Mouse (Mus musculus) lung, embryonic 14.5 days (tissue): ENCODE data around the gene Phlpp1. TPM values are rescaled to one million over a fixed set of nuclear protein-coding genes. Genes with fewer than 3 reads are reported as not detected.

ENCODE experiments used
- ATAC-seq: fragments of 200-750 bp; cut with Nextera tagmentation; 2 replicates; pipeline ENCODE4 v1.8.0; 2017; ENCODE audit warnings: mild to moderate bottlenecking, moderate TSS enrichment, moderate library complexity; ENCODE audit not compliant: insufficient read depth
- DNase-seq: peaks from one replicate; pipeline ENCODE4 v3.0.0-alpha.2; 2015
- H3K27ac ChIP-seq: fragments of 300-500 bp; sonication (generic); 2 replicates; pipeline ENCODE4 v1.5.1; 2014; ENCODE audit warnings: low read depth, mild to moderate bottlenecking, moderate library complexity
- H3K27me3 ChIP-seq: fragments of 300-500 bp; sonication (generic); 2 replicates; pipeline ENCODE4 v1.6.1; 2014; ENCODE audit warnings: low read length, control low read depth; ENCODE audit not compliant: insufficient read depth
- H3K36me3 ChIP-seq: fragments of 300-500 bp; sonication (generic); 2 replicates; pipeline ENCODE4 v1.6.1; 2014; ENCODE audit warnings: control low read depth; ENCODE audit not compliant: insufficient read depth
- H3K4me1 ChIP-seq: fragments of 300-500 bp; sonication (generic); 2 replicates; pipeline ENCODE4 v1.6.1; 2014; ENCODE audit warnings: antibody characterized with exemption, control low read depth; ENCODE audit not compliant: insufficient read depth
- H3K4me2 ChIP-seq: fragments of 300-500 bp; sonication (generic); 2 replicates; pipeline ENCODE4 v1.6.1; 2014; ENCODE audit warnings: mild to moderate bottlenecking
- H3K4me3 ChIP-seq: fragments of 300-500 bp; sonication (generic); 2 replicates; pipeline ENCODE4 v1.5.1; 2014; ENCODE audit warnings: low read depth, low read length
- H3K9ac ChIP-seq: fragments of 300-500 bp; sonication (generic); 2 replicates; pipeline ENCODE4 v1.6.1; 2014
- H3K9me3 ChIP-seq: fragments of 300-500 bp; sonication (generic); 2 replicates; pipeline ENCODE4 v1.6.1; 2016; ENCODE audit warnings: low read depth, low read length, control low read depth
- CTCF ChIP-seq: IDR thresholded peaks from 2 replicates; pipeline ENCODE4 v1.5.1; 2016; ENCODE audit warnings: antibody characterized with exemption, low read depth
- WGBS: fragments of 180-500 bp; shearing (Covaris S2); extraction: QIAGEN DNeasy Blood & Tissue Kit; methylation state at CpG from one replicate; pipeline ENCODE4 v1.1.7; 2014; 5-methylcytosine and 5-hydroxymethylcytosine counted together
- polyA plus RNA-seq: library from polyadenylated mRNA; unstranded; fragments of >200 nt; fragmentation: Nextera tagmentation; extraction: Ambion mirVana; gene quantifications from 2 replicates; pipeline ENCODE4 v1.2.1, GENCODE M21; 2014

The Phlpp1 gene
- polyA plus RNA-seq, 1 experiment from 2014 or later = 4.2 TPM

DNA sequence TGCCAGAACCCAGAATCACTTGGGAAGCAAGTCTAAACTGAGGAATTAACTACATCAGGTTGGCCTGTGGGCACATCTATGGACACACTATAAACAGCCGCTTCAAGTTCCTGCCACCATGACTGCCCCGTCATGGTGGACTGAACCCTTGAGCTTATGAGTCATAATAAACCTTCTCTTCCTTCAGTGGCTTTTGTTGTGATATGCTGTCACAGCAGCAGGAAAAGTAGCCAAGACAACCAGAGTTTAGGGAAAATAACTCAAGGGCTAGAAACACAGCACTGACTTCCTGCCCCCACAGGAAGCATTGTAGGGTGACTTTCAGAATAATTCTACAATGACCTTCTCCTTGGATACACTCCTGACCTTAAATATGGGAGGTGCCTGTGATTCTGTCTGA is 27.0 kb upstream of the Phlpp1 start:
- WGBS = 87% methylated on average over 2 of the region's 2 CpGs

GRCm38 (mm10) chr1:106145055-106145454 is 26.5 kb upstream of the Phlpp1 start:
- no peak overlapping the region for H3K27ac ChIP-seq
- no peak for TF ChIP-seq CTCF
- no peaks in the 10 kb centered on the region for H3K4me1 ChIP-seq
- no peaks in the 10 kb centered on the region for H3K9me3 ChIP-seq
- no peaks in the 10 kb centered on the region for H3K27me3 ChIP-seq
- no peak overlapping the region for H3K4me3 ChIP-seq
- H3K4me2 ChIP-seq = no peak overlapping the region
- H3K36me3 ChIP-seq = no peaks in the 10 kb centered on the region
- ATAC-seq (no peak), DNase-seq (no peak)
- H3K9ac ChIP-seq = no peak overlapping the region
- 40% methylated on average over 1 of the region's 1 CpGs for WGBS

More for the DNA sequence above, 27.0 kb upstream of the Phlpp1 start:
- Histone ChIP-seq H3K27ac (no peak overlapping the region), H3K4me2 (no peak overlapping the region), H3K4me3 (no peak overlapping the region), H3K36me3 (no peaks in the 10 kb centered on the region), H3K9me3 (no peaks in the 10 kb centered on the region), H3K9ac (no peak overlapping the region), H3K27me3 (no peaks in the 10 kb centered on the region), H3K4me1 (no peaks in the 10 kb centered on the region)
- no peak for TF ChIP-seq CTCF
- no peak for ATAC-seq
- no peak for DNase-seq

DNA sequence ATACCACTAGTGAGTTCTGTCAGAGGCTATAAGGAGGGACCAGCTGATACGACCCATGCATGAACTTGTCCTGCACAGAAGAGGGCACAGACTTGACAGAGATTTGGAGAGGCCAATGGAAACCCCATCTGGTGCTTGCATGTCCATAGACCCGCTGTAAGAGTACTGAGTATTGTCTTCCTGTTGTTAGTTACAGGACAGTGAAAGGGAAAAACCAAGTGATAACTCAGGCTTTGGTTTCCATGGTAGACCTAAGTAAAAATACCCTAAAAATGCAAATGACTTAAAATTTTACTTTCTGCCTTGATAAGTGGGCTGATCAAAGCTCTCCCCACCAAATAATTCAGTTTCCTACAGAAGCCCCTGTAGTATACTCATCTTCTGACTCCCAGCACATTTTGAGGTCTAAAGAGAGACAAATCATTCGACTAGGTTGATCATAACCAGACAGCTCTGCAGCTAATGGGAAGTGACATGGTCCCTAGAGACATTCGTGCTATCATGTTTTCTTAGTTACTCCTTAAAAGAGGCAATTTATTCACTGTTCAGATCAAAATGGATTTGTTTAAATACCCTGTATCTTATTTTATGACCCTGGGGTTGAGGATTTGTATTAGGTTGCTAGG is 25.9 kb upstream of the Phlpp1 start:
- Histone ChIP-seq H3K9me3 (no peaks in the 10 kb centered on the region), H3K4me2 (no peak overlapping the region), H3K4me1 (no peaks in the 10 kb centered on the region), H3K27ac (no peak overlapping the region), H3K4me3 (no peak overlapping the region), H3K27me3 (no peaks in the 10 kb centered on the region), H3K9ac (no peak overlapping the region), H3K36me3 (no peaks in the 10 kb centered on the region)
- no peak for ATAC-seq
- no peak for TF ChIP-seq CTCF
- DNase-seq = no peak
- 79% methylated on average over 4 of the region's 4 CpGs for WGBS

- Histone ChIP-seq H3K27ac (no peak overlapping the region), H3K4me3 (no peak overlapping the region), H3K9me3 (no peaks in the 10 kb centered on the region), H3K36me3 (no peaks in the 10 kb centered on the region), H3K4me1 (no peaks in the 10 kb centered on the region), H3K4me2 (no peak overlapping the region), H3K27me3 (no peaks in the 10 kb centered on the region), H3K9ac (no peak overlapping the region)
- WGBS = 70% methylated on average over 17 of the region's 17 CpGs
- no peak for ATAC-seq
- no peak for DNase-seq
- no peak for TF ChIP-seq CTCF
Observed at GRCm38 (mm10) chr1:106148386-106149380, 22.9 kb upstream of the Phlpp1 start.

DNA sequence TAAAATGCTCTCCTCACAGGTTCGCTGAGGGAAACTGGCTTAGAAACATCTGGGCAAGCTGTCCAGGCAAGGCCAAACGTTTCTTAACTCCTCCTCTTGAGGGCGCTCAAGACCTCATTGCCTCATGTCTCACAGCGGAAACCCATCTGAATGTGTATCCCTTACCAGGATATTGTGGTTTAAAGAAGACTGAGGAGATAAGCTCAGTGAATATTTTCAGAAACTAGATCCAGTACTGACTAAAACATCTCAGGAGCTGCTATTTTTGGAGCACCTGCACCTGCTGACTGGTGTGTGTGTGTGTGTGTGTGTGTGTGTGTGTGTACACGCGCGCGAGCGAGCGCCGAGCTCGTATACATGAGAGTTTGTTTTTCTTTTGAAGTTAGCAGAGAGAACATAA is 19.7 kb upstream of the Phlpp1 start:
- no peaks in the 10 kb centered on the region for H3K4me1 ChIP-seq
- TF ChIP-seq CTCF = peak; percentile 37
- H3K36me3 ChIP-seq = no peaks in the 10 kb centered on the region
- no peak overlapping the region for H3K4me3 ChIP-seq
- DNase-seq (peak; percentile 25), ATAC-seq (0 out of 2 replicates have a peak, but pooled peaks have one; percentile 11)
- no peak overlapping the region for H3K4me2 ChIP-seq
- no peaks in the 10 kb centered on the region for H3K9me3 ChIP-seq
- 78% methylated on average over 12 of the region's 12 CpGs for WGBS
- H3K27me3 ChIP-seq = no peaks in the 10 kb centered on the region
- H3K9ac ChIP-seq = no peak overlapping the region
- H3K27ac ChIP-seq = no peak overlapping the region

DNA sequence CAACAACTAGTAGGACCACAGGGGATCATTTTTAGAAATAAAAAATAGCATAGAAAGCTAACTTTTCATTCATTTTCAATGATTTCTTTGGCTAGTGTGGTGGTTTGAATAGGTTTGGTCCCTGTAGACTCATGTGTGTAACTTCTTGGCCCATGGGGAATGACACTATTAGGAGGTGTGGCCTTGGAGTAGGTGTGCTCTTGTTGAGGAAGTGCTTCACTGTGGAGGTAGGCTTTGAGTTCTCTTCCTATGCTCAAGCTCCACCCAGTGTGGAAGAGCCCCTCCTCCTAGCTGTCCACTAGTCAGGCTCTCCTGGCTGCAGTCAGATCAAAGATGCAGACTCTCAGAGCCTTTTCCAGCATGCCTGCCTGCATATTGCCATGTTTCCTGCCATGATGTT is 18.8 kb upstream of the Phlpp1 start:
- no peak for TF ChIP-seq CTCF
- ATAC-seq (no peak), DNase-seq (no peak)

DNA sequence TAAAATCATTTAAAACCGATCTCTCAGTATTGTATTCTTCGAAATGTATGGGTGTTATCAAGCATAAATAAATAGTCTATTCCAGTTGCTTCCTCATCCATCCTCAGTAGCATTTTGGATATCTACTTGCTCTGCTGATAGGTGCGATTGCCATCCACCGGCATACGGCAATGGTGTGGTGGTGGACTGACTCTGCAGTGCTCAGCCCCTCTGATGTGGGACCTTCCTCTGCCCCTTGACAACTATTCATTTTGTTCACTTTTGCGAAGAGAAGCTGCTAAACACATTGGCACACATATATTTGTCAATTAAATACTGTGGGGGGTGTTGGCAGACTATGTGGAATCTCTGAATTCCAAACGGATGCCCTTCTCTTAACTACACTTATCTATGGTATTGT is 17.0 kb upstream of the Phlpp1 start:
- Histone ChIP-seq H3K36me3 (no peaks in the 10 kb centered on the region), H3K9me3 (no peaks in the 10 kb centered on the region), H3K9ac (no peak overlapping the region), H3K4me2 (no peak overlapping the region), H3K27me3 (no peaks in the 10 kb centered on the region), H3K4me1 (no peaks in the 10 kb centered on the region), H3K4me3 (no peak overlapping the region), H3K27ac (no peak overlapping the region)
- TF ChIP-seq CTCF = no peak
- no peak for DNase-seq
- WGBS = 69% methylated on average over 7 of the region's 7 CpGs
- no peak for ATAC-seq

More for the DNA sequence above, 18.8 kb upstream of the Phlpp1 start:
- Histone ChIP-seq H3K36me3 (no peaks in the 10 kb centered on the region), H3K27me3 (no peaks in the 10 kb centered on the region), H3K4me1 (no peaks in the 10 kb centered on the region), H3K9ac (no peak overlapping the region), H3K4me3 (no peak overlapping the region), H3K4me2 (no peak overlapping the region), H3K9me3 (no peaks in the 10 kb centered on the region), H3K27ac (no peak overlapping the region)
